Mouse (Mus musculus): ENCODE measurements around the gene Gm10644. TPM values are rescaled to one million over a fixed set of nuclear protein-coding genes. Genes with fewer than 3 reads are reported as not detected.
A peak's percentile ranks its signal among the peaks of the same experiment; 100 is the strongest.
"Not testable (repeated sequence)": the region's sequence is repeated elsewhere in the genome, so short reads cannot be mapped to it uniquely, and the experiment has no call there.

Gene Gm10644
- polyA plus RNA-seq, 1 experiment: 0.62 TPM

GRCm38 (mm10) chr8:83997511-83998141 is 42.6 kb upstream of the Gm10644 start, which contains the start of gene Samd1:
Samd1 (plus strand) TSS chr8:83997672.
- TF ChIP-seq CTCF (IDR thresholded peaks at IDR 0.05; ENCODE audit: borderline replicate concordance, extremely low read depth, insufficient read depth, insufficient read length) (no peak), POLR2A (IDR thresholded peaks at IDR 0.05; ENCODE audit: borderline replicate concordance, extremely low read depth, insufficient read depth, insufficient read length, poor library complexity, severe bottlenecking) (no peak)
- DNase-seq (ENCODE audit: low read depth): peak; percentile 74

DNA sequence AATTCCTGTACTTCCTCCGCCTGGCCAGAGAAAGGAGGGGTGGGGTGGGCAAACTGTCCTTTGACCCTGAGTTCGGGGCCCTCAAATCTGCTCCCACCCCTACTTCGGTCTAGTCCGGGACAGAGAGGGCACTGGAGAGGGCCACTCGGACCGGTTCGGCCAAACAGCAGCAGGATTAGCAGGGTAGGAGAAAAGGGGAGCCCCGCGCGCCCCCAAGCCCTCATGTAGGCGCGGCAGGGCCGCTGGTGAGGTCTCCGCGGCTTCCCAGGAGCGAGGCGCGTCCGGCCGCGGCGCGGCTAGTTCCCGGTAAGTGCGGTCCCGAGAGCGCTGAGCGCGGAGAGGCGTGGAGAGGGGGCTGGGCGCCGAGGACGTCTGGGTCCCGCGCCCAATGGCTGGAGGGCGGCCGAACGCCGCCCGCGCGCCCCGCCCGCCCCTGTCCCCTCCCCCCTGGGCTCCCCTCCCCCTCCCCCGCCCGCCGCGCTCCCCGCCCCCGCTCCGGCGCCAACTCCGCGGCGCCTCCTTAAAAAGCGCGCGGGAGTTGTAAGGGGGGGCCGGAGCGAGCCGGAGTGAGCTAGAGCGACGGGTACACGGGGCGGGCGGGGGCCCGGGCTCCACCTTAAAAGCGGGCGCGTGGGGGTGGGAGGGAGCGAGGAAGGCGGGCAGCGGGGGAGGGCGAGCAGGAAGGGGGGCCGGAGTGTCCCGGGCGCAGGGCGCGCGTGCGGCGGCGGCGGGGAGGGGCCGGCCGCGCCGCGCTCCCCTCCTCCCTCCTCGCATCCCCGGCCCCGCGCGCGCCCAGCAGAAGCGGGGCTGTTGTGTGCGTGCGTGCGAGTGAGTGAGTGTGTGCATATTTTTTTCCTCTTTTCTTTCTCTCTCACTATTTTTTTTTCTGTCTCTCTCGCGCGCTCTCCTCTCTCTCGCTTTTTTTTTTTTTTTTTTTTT is 41.8 kb upstream of the Gm10644 start:
- TF ChIP-seq POLR2A (IDR thresholded peaks at IDR 0.05; ENCODE audit: borderline replicate concordance, extremely low read depth, insufficient read depth, insufficient read length, poor library complexity, severe bottlenecking) (peak; percentile 37; the same call in 1 of the 2 replicates), CTCF (IDR thresholded peaks at IDR 0.05; ENCODE audit: borderline replicate concordance, extremely low read depth, insufficient read depth, insufficient read length) (no peak)

DNA sequence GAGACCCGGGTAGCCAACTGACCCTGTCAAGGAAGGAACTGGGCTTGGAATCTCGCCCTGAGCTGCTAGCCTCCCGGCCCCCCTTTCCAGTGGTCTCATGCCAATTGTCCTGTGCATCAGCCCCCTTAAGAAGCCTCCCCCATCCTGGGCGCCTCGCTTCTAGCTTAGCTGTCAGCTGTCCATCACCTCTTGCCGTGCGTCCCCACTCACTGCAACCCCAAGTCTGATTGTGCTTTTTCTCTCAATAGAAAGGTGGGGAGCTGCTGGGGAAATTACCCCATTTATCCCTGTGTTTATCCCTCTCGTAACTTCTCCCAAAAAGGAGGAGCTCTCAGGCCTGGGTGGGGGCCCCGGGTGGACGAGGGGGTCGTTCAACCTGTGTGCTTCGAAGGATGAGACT is 41.0 kb upstream of the Gm10644 start:
- peak; percentile 14 for DNase-seq (ENCODE audit: low read depth)
- TF ChIP-seq CTCF (IDR thresholded peaks at IDR 0.05; ENCODE audit: borderline replicate concordance, extremely low read depth, insufficient read depth, insufficient read length) (no peak), POLR2A (IDR thresholded peaks at IDR 0.05; ENCODE audit: borderline replicate concordance, extremely low read depth, insufficient read depth, insufficient read length, poor library complexity, severe bottlenecking) (no peak)

More for the DNA sequence above, 41.8 kb upstream of the Gm10644 start:
- peak; percentile 94 for DNase-seq (ENCODE audit: low read depth)

GRCm38 (mm10) chr8:83994030-83994429 is 39.0 kb upstream of the Gm10644 start:
- TF ChIP-seq CTCF (IDR thresholded peaks at IDR 0.05; ENCODE audit: borderline replicate concordance, extremely low read depth, insufficient read depth, insufficient read length) (no peak), POLR2A (IDR thresholded peaks at IDR 0.05; ENCODE audit: borderline replicate concordance, extremely low read depth, insufficient read depth, insufficient read length, poor library complexity, severe bottlenecking) (no peak)
- no peak for DNase-seq (ENCODE audit: low read depth)

GRCm38 (mm10) chr8:83992488-83992887 is 37.5 kb upstream of the Gm10644 start:
- TF ChIP-seq POLR2A (IDR thresholded peaks at IDR 0.05; ENCODE audit: borderline replicate concordance, extremely low read depth, insufficient read depth, insufficient read length, poor library complexity, severe bottlenecking): no peak
- TF ChIP-seq CTCF (IDR thresholded peaks at IDR 0.05; ENCODE audit: borderline replicate concordance, extremely low read depth, insufficient read depth, insufficient read length): no peak
- DNase-seq (ENCODE audit: low read depth): no peak

GRCm38 (mm10) chr8:83990170-83990569 is 35.2 kb upstream of the Gm10644 start:
- TF ChIP-seq POLR2A (IDR thresholded peaks at IDR 0.05; ENCODE audit: borderline replicate concordance, extremely low read depth, insufficient read depth, insufficient read length, poor library complexity, severe bottlenecking): no peak
- no peak for TF ChIP-seq CTCF (IDR thresholded peaks at IDR 0.05; ENCODE audit: borderline replicate concordance, extremely low read depth, insufficient read depth, insufficient read length)

DNA sequence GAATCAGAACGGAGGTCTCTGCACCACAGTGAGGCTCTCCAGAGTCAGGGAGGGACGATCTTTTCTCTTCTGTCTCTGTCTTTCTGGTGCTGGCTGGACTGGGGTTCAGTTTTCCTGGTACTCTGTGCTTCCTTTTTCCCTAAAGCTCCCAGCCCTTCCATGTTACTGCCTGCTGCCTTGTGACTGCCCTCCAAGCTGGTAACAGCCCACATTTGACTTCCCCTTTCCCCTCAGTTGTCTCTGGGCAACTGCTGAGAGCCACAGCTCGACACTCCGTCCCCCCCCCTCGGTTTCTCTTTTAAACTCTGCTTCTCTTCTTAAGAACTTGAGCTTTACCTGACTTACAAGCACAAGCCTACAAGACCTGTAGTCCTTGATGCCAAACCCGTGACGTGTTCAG is 34.2 kb upstream of the Gm10644 start:
- no peak for TF ChIP-seq CTCF (IDR thresholded peaks at IDR 0.05; ENCODE audit: borderline replicate concordance, extremely low read depth, insufficient read depth, insufficient read length)
- DNase-seq (ENCODE audit: low read depth): no peak

More at GRCm38 (mm10) chr8:83990170-83990569, 35.2 kb upstream of the Gm10644 start:
- DNase-seq (ENCODE audit: low read depth): no peak

DNA sequence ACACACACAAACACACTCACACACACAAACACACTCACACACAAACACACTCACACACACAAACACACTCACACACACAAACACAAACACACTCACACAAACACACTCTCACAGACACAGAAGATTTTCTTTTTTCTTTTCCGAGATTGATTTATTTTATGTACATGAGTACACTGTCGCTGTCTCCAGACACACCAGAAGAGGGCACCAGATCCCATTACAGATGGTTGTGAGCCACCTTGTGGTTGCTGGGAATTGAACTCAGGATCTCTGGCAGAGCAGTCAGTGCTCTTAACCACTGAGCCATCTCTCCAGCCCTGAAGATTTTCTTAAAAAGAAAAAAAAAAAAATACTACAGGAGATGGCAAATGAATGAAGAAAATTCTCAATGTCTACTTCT is 28.2 kb upstream of the Gm10644 start:
- DNase-seq (ENCODE audit: low read depth): not testable (repeated sequence)

DNA sequence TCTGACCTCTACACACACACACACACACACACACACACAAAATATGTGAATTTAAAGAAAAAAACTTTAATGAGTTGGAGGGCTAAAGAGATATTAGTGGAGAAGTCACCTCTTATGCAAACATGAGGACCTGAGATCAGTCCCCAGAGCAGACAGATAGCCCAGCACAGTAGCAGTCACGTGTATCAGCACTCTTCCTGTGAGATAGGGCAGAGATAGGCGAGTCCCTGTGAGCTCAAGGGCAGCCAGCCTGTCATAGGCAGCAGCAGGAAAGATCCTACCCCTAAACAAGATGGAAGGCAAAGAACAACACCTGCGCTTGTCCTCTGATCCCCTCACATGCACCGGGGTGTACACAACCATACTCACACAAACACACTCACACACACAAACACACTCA is 27.4 kb upstream of the Gm10644 start:
- DNase-seq (ENCODE audit: low read depth): no peak
- TF ChIP-seq CTCF (IDR thresholded peaks at IDR 0.05; ENCODE audit: borderline replicate concordance, extremely low read depth, insufficient read depth, insufficient read length) (no peak), POLR2A (IDR thresholded peaks at IDR 0.05; ENCODE audit: borderline replicate concordance, extremely low read depth, insufficient read depth, insufficient read length, poor library complexity, severe bottlenecking) (no peak)

DNA sequence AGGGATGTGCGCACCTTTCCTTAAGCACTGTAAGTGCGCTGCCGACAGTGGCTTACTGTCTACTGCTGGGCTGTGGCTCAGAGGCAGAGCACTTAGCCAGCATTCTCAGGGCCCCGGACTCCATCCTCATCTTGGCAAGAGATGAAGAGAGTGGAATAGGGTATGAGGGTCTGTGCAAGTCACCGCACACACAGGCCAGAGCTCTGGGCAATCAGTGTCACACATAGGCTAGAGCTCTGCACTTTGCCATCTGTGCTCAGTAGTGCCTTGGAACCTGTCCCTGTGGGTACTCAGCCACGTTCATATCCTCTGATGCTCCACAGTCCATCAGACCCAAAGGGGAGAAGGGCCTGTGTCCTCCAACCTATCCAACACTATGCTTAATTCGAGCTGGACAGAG is 26.5 kb upstream of the Gm10644 start:
- TF ChIP-seq POLR2A (IDR thresholded peaks at IDR 0.05; ENCODE audit: borderline replicate concordance, extremely low read depth, insufficient read depth, insufficient read length, poor library complexity, severe bottlenecking) (no peak), CTCF (IDR thresholded peaks at IDR 0.05; ENCODE audit: borderline replicate concordance, extremely low read depth, insufficient read depth, insufficient read length) (no peak)
- DNase-seq (ENCODE audit: low read depth): no peak

- no peak for DNase-seq (ENCODE audit: low read depth)
- no peak for TF ChIP-seq CTCF (IDR thresholded peaks at IDR 0.05; ENCODE audit: borderline replicate concordance, extremely low read depth, insufficient read depth, insufficient read length)
- TF ChIP-seq POLR2A (IDR thresholded peaks at IDR 0.05; ENCODE audit: borderline replicate concordance, extremely low read depth, insufficient read depth, insufficient read length, poor library complexity, severe bottlenecking): no peak
Observed at GRCm38 (mm10) chr8:83980845-83981244, 25.8 kb upstream of the Gm10644 start.

DNA sequence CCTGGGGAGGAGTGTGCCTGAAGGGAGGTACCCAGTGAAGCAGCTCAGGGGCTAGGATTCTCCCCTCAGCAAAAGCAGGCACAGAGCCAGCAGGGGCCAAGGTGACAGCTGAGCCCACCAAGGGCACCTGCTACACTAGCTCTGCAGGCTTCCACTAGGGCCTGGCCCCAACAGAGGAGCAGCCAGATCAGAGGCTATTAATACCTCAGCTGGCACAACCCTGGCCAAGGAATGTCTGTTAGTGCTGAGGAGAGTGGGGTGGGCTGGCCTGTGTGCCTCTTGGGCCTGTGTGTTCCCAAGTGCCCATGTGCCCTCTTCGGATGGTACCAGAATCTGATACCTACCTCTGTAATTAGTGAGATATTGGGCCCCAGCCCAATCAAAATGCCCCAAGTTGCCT is 25.2 kb upstream of the Gm10644 start:
- TF ChIP-seq POLR2A (IDR thresholded peaks at IDR 0.05; ENCODE audit: borderline replicate concordance, extremely low read depth, insufficient read depth, insufficient read length, poor library complexity, severe bottlenecking): no peak
- TF ChIP-seq CTCF (IDR thresholded peaks at IDR 0.05; ENCODE audit: borderline replicate concordance, extremely low read depth, insufficient read depth, insufficient read length): no peak
- DNase-seq (ENCODE audit: low read depth): no peak
